Mouse (Mus musculus): ENCODE results near the gene Ptprh.

GRCm38 (mm10) chr7:4513829-4514712 lies 89.8 kb downstream of the Ptprh start:
- TF ChIP-seq CTCF (IDR thresholded peaks at IDR 0.05; ENCODE audit: low read depth, low read length) (no peak), POLR2A (IDR thresholded peaks at IDR 0.05; ENCODE audit: insufficient read depth, low read length) (no peak)
